Mouse (Mus musculus) kidney, postnatal 0 days (tissue): ENCODE measurements around the gene Syde2. TPM values are rescaled to one million over a fixed set of nuclear protein-coding genes. Genes with fewer than 3 reads are reported as not detected.

Experiments
- ATAC-seq: fragments of 200-750 bp; cut with Nextera tagmentation; replicated peaks from 2 replicates; pipeline ENCODE4 v1.8.0; 2017; ENCODE audit warnings: low read depth, moderate number of reproducible peaks, moderate TSS enrichment, moderate library complexity; ENCODE audit not compliant: low FRiP score
- DNase-seq: peaks from one replicate; pipeline ENCODE4 v3.0.0-alpha.2; 2016; ENCODE audit warnings: low spot score
- H3K27ac ChIP-seq: fragments of 300-500 bp; sonication (generic); 2 replicates; pipeline ENCODE4 v1.5.1; 2014; ENCODE audit warnings: mild to moderate bottlenecking
- H3K27me3 ChIP-seq: fragments of 300-500 bp; sonication (generic); 2 replicates; pipeline ENCODE4 v1.6.1; 2014; ENCODE audit warnings: low read length, mixed read lengths; ENCODE audit not compliant: insufficient read depth
- H3K36me3 ChIP-seq: fragments of 300-500 bp; sonication (generic); 2 replicates; pipeline ENCODE4 v1.6.1; 2014; ENCODE audit warnings: low read length, mixed read lengths; ENCODE audit not compliant: insufficient read depth
- H3K4me1 ChIP-seq: fragments of 300-500 bp; sonication (generic); replicated peaks from 2 replicates; pipeline ENCODE4 v1.6.1; 2014; ENCODE audit warnings: antibody characterized with exemption, low read length, mixed read lengths; ENCODE audit not compliant: insufficient read depth
- H3K4me2 ChIP-seq: fragments of 300-500 bp; sonication (generic); 2 replicates; pipeline ENCODE4 v1.6.1; 2014; ENCODE audit warnings: mild to moderate bottlenecking, low read length, moderate library complexity, mixed read lengths
- H3K4me3 ChIP-seq: fragments of 300-500 bp; sonication (generic); replicated peaks from 2 replicates; pipeline ENCODE4 v1.5.1; 2014; ENCODE audit warnings: low read depth, low read length
- H3K9ac ChIP-seq: fragments of 300-500 bp; sonication (generic); 2 replicates; pipeline ENCODE4 v1.6.1; 2014; ENCODE audit warnings: low read depth, low read length
- H3K9me3 ChIP-seq: fragments of 300-500 bp; sonication (generic); replicated peaks from 2 replicates; pipeline ENCODE4 v1.6.1; 2016; ENCODE audit warnings: low read length, inconsistent platforms, mixed read lengths
- CTCF ChIP-seq: IDR thresholded peaks from 2 replicates; pipeline ENCODE4 v1.5.1; 2016; ENCODE audit warnings: antibody characterized with exemption, low read depth, mild to moderate bottlenecking, moderate library complexity
- WGBS: fragments of 180-500 bp; shearing (Covaris S2); extraction: QIAGEN DNeasy Blood & Tissue Kit; methylation state at CpG from one replicate; pipeline ENCODE4 v1.1.7; 2014; 5-methylcytosine and 5-hydroxymethylcytosine counted together
- polyA plus RNA-seq: library from polyadenylated mRNA; unstranded; fragments of >200 nt; fragmentation: Nextera tagmentation; extraction: Ambion mirVana; gene quantifications from 2 replicates; pipeline ENCODE4 v1.2.1, GENCODE M21; 2015

Syde2 gene
- polyA plus RNA-seq, 1 experiment from 2014 or later, result 1.9 TPM

DNA sequence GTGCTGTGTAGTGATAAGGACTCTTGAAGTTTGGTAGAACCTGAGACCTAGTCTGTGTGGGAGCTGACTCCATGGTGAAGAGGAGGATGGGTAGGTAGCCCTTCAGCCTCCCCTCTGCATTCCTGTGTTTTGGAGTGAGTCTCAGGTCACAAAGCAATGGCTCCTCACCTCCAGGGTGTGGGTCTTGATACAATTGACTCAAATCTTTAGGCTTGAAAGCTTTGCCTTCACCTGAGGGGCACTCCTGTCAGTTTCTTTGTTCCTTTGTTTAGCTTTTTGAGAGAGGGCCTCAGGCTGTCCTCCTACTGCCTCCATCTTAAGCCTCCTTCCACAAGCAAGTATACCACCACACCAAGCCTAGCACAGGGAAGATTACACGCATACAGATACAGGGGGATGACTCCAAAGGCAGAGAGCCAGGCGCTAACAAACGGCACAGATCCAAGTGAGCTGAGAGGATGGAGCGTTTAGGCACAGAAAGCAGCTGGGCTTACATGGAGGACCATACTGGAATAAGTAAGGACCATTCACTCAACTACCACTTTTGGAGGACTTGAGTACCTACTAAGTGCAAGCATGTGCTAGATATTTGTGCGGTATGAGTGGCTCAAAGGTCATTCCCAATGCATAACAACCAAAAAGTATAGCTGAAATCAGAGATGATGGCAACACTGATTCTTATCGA, 1.2 kb upstream of the Syde2 start:
- Histone ChIP-seq H3K4me2 (peak overlapping the region; percentile 94; the same call in 1 of the 2 replicates), H3K27me3 (no peaks in the 10 kb centered on the region), H3K36me3 (no peaks in the 10 kb centered on the region), H3K9me3 (no peaks in the 10 kb centered on the region), H3K4me3 (no peak overlapping the region), H3K4me1 (peaks cover 7% of the 10 kb centered on the region), H3K27ac (no peak overlapping the region), H3K9ac (no peak overlapping the region)
- TF ChIP-seq CTCF, result no peak
- 72% methylated on average over 6 of the region's 6 CpGs for WGBS
- DNase-seq, result no peak
- ATAC-seq, result no peak

DNA sequence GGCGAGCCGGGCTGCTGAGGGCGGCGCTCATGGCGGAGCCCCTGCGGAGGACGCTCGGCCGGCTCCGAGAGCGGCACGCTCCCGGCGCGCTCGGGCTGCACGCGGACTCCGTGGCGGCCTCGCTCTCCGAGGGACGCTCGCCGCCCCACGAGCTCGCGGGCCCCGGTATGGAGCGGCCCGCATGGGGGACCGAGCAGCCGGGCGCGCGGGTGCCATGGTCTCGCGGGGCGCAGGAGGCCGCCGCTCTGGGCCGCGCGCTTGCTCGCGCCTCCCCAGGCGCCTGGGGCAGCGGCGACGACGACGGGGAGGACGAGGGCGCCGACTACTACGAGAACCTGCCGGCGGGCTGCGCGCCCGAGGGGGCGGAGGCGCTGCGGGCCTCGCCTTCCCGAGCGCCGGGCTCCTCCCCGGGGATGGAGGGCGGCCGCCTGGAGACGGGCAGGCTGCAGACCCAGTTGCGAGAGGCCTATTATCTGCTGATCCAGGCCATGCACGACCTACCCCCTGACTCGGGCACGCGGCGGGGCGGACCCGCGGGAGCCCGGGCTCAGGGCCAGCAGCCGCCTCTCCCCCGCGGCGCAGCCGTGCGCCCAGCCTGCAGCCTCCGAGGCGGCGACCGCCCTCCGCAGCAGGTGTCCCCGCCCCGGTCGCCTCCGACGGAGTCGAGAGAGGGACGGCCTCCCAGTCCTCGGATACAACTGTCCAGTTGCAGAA, 457 bp downstream of the Syde2 start:
- Histone ChIP-seq H3K36me3 (no peaks in the 10 kb centered on the region), H3K9ac (peak overlapping the region; percentile 90), H3K27me3 (no peaks in the 10 kb centered on the region), H3K4me3 (peak overlapping the region; percentile 67), H3K4me1 (peaks cover 13% of the 10 kb centered on the region), H3K27ac (peak overlapping the region; percentile 98), H3K4me2 (peak overlapping the region; percentile 94), H3K9me3 (no peaks in the 10 kb centered on the region)
- DNase-seq (peak; percentile 88), ATAC-seq (peak; percentile 92)
- TF ChIP-seq CTCF, result no peak
- WGBS, result under 1% methylated on average over 92 of the region's 101 CpGs

DNA sequence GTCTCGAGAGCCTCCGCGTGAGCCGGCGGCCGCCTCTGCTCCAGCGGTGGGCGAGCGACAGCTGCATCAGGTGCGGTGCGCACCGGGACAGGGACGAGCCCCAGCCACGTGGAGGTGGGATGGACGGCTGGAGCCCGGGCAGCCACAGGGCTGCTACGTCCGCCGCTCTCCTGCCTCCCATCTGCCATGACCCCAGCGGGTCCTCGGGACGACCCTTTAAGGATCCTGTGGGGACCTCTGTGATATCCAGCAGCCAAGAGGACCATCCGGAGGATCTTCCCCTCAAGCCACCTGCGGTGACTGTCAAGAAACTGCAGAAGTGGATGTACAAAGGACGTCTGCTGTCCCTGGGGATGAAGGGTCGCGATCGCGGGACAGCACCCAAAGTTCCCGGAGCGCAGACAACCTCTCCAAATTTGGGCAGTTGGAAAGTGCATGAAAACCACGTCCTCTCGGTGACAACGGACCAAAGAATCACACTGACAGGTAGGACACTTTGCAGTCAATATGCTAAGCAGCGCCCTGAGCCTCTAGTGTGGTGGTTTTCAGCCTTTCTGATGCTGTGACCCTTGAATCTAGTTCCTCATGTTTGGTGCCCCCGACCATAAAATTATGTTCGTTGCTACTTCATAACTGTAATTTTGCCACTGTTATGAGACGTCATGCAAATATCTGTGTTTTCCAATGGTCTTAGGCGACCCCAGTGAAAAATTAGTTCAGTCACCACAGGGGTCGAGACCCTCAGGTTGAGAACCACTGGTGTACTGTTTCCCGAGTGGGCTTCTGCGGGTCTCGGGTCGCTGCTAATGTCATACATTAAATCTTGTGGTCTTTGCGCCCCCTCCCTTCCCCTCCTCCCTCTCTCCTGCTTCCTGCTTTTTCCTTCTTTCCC, 1.3 kb downstream of the Syde2 start:
- H3K4me2 ChIP-seq, result peak overlapping the region; percentile 94
- peak; percentile 27 for DNase-seq
- ATAC-seq, result no peak
- TF ChIP-seq CTCF, result no peak
- H3K27ac ChIP-seq, result peak overlapping the region; percentile 98
- H3K27me3 ChIP-seq, result no peaks in the 10 kb centered on the region
- peaks cover 13% of the 10 kb centered on the region for H3K4me1 ChIP-seq
- no peaks in the 10 kb centered on the region for H3K36me3 ChIP-seq
- WGBS, result under 1% methylated on average over 43 of the region's 45 CpGs
- no peaks in the 10 kb centered on the region for H3K9me3 ChIP-seq
- peak overlapping the region; percentile 67 for H3K4me3 ChIP-seq
- H3K9ac ChIP-seq, result peak overlapping the region; percentile 90

DNA sequence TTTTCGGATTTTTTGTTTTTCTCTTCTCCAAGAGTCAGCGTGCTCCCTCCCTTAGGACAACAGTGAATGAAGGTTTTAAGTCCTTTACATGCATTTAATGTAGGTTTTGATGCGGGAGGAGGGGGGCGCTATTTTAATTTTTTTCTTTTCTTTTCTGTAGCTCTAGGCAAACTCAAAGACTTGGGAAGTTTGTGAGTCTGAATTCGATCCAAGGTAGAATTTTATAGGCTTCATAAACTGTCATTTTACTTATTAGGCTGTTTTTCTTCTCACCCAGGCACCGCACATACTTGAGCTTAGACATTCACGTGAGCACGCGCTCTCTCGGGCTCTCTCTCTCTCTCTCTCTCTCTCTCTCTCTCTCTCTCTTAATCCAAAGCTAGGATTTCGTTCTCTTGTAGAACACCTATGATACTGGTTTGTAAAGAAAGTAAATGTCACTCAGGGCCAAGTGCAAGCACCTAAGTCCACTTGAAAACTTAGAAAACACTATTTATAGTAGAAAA, 2.0 kb downstream of the Syde2 start:
- H3K4me3 ChIP-seq, result peak overlapping the region; percentile 67
- peak overlapping the region; percentile 94 for H3K4me2 ChIP-seq
- no peaks in the 10 kb centered on the region for H3K36me3 ChIP-seq
- peak overlapping the region; percentile 5; the same call in 1 of the 2 replicates for H3K27ac ChIP-seq
- WGBS, result 7% methylated on average over 11 of the region's 11 CpGs
- H3K9ac ChIP-seq, result peak overlapping the region; percentile 90; the same call in 1 of the 2 replicates
- H3K9me3 ChIP-seq, result no peaks in the 10 kb centered on the region
- ATAC-seq (no peak), DNase-seq (peak; percentile 47)
- H3K4me1 ChIP-seq, result peaks cover 13% of the 10 kb centered on the region
- no peaks in the 10 kb centered on the region for H3K27me3 ChIP-seq
- TF ChIP-seq CTCF, result peak; percentile 35; the same call in 1 of the 2 replicates

DNA sequence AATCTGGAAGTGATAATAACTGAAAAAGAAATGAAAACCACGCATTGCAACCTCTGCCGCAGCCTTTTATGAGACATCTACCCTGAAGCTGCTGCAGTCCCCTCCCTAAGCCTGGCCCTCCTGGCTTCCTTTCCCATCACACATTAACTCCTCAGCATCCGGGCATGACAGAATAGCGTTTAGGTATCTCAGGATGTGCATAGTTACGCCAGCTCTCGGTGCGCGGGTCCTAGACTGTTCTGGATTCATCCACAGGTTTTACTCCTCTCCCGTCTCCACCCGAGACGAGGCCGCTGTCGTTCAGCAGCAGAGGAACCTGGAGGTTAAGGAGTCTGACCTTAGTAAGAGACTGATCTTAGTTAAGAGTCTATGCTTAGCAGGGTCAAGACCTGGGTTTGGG, 3.5 kb downstream of the Syde2 start:
- WGBS, result 69% methylated on average over 13 of the region's 13 CpGs
- H3K9me3 ChIP-seq, result no peaks in the 10 kb centered on the region
- no peaks in the 10 kb centered on the region for H3K36me3 ChIP-seq
- H3K4me1 ChIP-seq, result peaks cover 13% of the 10 kb centered on the region
- TF ChIP-seq CTCF, result no peak
- DNase-seq (no peak), ATAC-seq (no peak)
- no peaks in the 10 kb centered on the region for H3K27me3 ChIP-seq
- H3K9ac ChIP-seq, result no peak overlapping the region
- H3K4me2 ChIP-seq, result peak overlapping the region; percentile 24; the same call in 1 of the 2 replicates
- no peak overlapping the region for H3K4me3 ChIP-seq
- no peak overlapping the region for H3K27ac ChIP-seq
